Mouse (Mus musculus) gastrocnemius, adult 8-10 months (tissue): ENCODE results near the gene Dnah7c. TPM values are rescaled to one million over a fixed set of nuclear protein-coding genes. Genes with fewer than 3 reads are reported as not detected.

ENCODE experiments used
- DNase-seq, 2 experiments: peaks; one replicate each; pipeline ENCODE4 v3.0.0; 2022; ENCODE audit warnings: low spot score in 2 of 2
- total RNA-seq, 4 experiments: library from RNA; stranded (reverse); gene quantifications; 2 replicates each; pipeline ENCODE4 v1.2.4; 2022

The Dnah7c gene
- total RNA-seq, 4 experiments from 2014 or later, result not detected

DNA sequence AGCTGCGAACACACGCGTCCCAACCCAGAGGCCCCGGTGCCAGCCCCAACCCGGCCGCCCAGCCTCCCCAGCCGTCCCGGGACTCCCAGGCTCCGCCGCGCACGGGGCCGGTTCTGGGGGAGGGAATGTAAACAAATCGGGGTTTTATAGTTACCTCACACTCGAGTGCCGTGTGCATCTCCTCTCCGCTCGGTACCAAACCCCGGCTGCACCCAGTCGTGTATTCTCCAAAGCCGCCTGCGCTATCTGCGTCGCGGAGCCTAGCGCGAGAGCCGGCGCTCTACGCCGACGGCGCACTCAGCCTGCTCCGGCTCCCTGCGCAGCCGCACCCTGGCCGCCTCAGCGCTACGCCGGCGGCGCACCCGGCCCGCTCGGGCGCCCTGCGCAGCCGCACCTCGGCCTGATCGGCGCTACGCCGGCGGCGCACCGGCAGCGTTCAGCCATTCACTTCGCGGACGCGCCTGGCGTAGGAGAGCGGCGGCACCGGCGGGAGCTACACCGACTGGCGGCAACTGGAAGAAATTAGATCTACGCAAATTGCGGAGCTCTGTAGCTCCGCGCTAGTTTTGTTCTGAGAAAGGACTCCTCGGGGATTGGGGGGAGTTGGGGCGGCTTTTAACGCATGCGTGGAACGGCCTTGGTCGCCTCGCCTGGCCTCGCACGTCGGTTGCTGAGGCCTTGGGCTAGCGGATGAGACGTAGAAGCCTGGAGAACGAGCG is 428.1 kb downstream of the Dnah7c start:
- DNase-seq, result peak; percentile 97

GRCm38 (mm10) chr1:46854036-46854900 is 428.9 kb downstream of the Dnah7c start:
- peak in 1 of 2 experiments; percentile 78 for DNase-seq

DNA sequence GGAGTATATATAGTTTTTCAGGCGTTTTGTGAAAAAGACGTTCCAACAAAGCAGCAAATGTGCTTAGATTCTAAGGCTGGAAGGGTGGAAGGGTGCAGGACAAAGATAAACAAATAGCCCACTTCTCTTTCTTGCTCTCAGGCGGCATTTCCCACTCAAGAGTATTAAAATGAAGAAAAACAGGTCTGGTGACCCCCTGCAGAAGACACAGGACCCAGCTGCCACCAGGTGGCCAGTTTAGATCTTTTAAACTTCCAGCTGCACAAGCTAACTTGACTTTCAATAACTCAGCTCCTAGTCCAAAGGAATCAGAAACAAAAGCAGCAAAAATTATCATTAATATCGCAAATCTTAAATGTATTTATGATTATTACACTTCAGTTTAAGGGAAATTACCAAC is 431.1 kb downstream of the Dnah7c start:
- no peak for DNase-seq
